Mouse (Mus musculus) stomach, postnatal 0 days (tissue): ENCODE data around the gene Nudt12.

ENCODE experiments used
- CTCF ChIP-seq: IDR thresholded peaks from 2 replicates; pipeline ENCODE4 v1.5.1; 2016; ENCODE audit warnings: antibody characterized with exemption, low read depth, mild to moderate bottlenecking, moderate library complexity
- EP300 ChIP-seq: optimal IDR thresholded peaks from 2 replicates; pipeline ENCODE3; 2016; ENCODE audit warnings: antibody characterized with exemption

GRCm38 (mm10) chr17:58991275-58991674 lies 21.9 kb downstream of the Nudt12 start, which contains the start of gene Pdzph1:
- no peak for TF ChIP-seq CTCF
- TF ChIP-seq EP300, result no peak
